Mouse (Mus musculus): ENCODE measurements around the gene Camk2d.

DNA sequence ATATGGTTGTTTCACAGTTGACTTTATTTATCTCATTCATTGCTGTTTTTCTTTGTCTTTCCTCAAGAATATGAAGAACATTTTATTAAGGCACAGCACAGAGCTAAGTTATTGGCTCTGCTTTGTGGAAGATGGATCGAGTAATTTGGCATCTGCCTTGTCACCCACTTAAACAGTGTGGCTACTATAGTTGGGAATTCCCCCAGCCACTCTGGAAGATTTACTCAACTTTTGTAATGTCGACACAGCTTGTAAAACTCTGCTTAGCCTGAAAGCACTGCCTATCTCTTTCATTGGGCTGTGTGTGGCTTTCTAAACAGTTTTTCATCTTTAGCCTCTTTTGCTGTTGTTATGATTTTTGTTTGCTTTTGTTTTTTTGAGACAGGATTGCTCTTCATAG is 56.3 kb downstream of the Camk2d start:
- TF ChIP-seq MAFK (IDR thresholded peaks at IDR 0.05; ENCODE audit: insufficient replicate concordance, low read length) (no peak), POLR2A (IDR thresholded peaks at IDR 0.05; ENCODE audit: low read depth, low read length) (no peak), MXI1 (IDR thresholded peaks at IDR 0.05; ENCODE audit: low read depth, low read length) (no peak), CTCF (conservative IDR thresholded peaks at IDR 0.05 in 1 of 2, IDR thresholded peaks at IDR 0.05 in 1 of 2; ENCODE audit: low read depth in 2 of 2, low read length in 2 of 2) (no peak), MAX (IDR thresholded peaks at IDR 0.05; ENCODE audit: low read length) (no peak), ZMIZ1 (IDR thresholded peaks at IDR 0.05; ENCODE audit: low read depth, low read length) (no peak), HCFC1 (IDR thresholded peaks at IDR 0.05; ENCODE audit: low read depth, low read length) (no peak)

Measured in CH12.LX (cell line).